Mouse (Mus musculus) stomach, embryonic 15.5 days (tissue): ENCODE results near the gene Tmem219. TPM values are rescaled to one million over a fixed set of nuclear protein-coding genes. Genes with fewer than 3 reads are reported as not detected.

Source experiments
- polyA plus RNA-seq: library from polyadenylated mRNA; unstranded; fragments of >200 nt; fragmentation: Nextera tagmentation; extraction: Ambion mirVana; gene quantifications from 2 replicates; pipeline ENCODE4 v1.2.1, GENCODE M21; 2015

The Tmem219 gene
- polyA plus RNA-seq, 1 experiment from 2014 or later, result 32.0 TPM

Other genes with a start within 250 kb of the Tmem219 start
- gene Sult1a1, start 246.5 kb downstream of the Tmem219 start, polyA plus RNA-seq, result 7.1 and 9.7 TPM in 2 replicates
- gene Bola2, start 227.5 kb downstream of the Tmem219 start, polyA plus RNA-seq, result 105 and 114 TPM in 2 replicates
- 7.9 and 9.6 TPM in 2 replicates for gene Slx1b, start 227.1 kb downstream of the Tmem219 start, polyA plus RNA-seq
- 50.1 and 51.9 TPM in 2 replicates for gene Coro1a, start 215.1 kb downstream of the Tmem219 start, polyA plus RNA-seq
- 99.9 TPM in 2 replicates for gene Mapk3, start 163.3 kb downstream of the Tmem219 start, polyA plus RNA-seq
- gene Gdpd3, start 156.6 kb downstream of the Tmem219 start, polyA plus RNA-seq, result 3.1 and 3.3 TPM in 2 replicates
- 81.9 and 93.0 TPM in 2 replicates for gene Ypel3, start 146.0 kb downstream of the Tmem219 start, polyA plus RNA-seq
- gene Tbx6, start 141.4 kb downstream of the Tmem219 start, polyA plus RNA-seq, result 0.46 and 0.66 TPM in 2 replicates
- gene Ppp4c, start 130.4 kb downstream of the Tmem219 start, polyA plus RNA-seq, result 237 and 240 TPM in 2 replicates
- gene Fam57b, start 125.2 kb downstream of the Tmem219 start, polyA plus RNA-seq, result 0.73 and 0.74 TPM in 2 replicates
- not detected in 2 replicates for gene 4930451I11Rik, start 91.3 kb downstream of the Tmem219 start, polyA plus RNA-seq
- 0.62 and 0.74 TPM in 2 replicates for gene Doc2a, start 75.5 kb downstream of the Tmem219 start, polyA plus RNA-seq
- gene Hirip3, start 60.9 kb downstream of the Tmem219 start, polyA plus RNA-seq, result 28.5 and 28.8 TPM in 2 replicates
- 60.1 and 68.3 TPM in 2 replicates for gene Ino80e, start 60.5 kb downstream of the Tmem219 start, polyA plus RNA-seq
- gene Taok2, start 38.2 kb downstream of the Tmem219 start, polyA plus RNA-seq, result 38.3 and 40.1 TPM in 2 replicates
- 15.0 and 15.1 TPM in 2 replicates for gene Kctd13, start 6.0 kb upstream of the Tmem219 start, polyA plus RNA-seq
- gene Asphd1, start 26.7 kb upstream of the Tmem219 start, polyA plus RNA-seq, result 0.37 and 0.44 TPM in 2 replicates
- gene Sez6l2, start 27.6 kb upstream of the Tmem219 start, polyA plus RNA-seq, result 1.5 and 2.3 TPM in 2 replicates
- gene Cdipt, start 53.0 kb upstream of the Tmem219 start, polyA plus RNA-seq, result 113 and 119 TPM in 2 replicates
- 2.1 and 2.4 TPM in 2 replicates for gene Cdiptos, start 53.2 kb upstream of the Tmem219 start, polyA plus RNA-seq
- gene Mvp, start 91.7 kb upstream of the Tmem219 start, polyA plus RNA-seq, result 27.2 and 29.1 TPM in 2 replicates
- 1.0 TPM in 1 of 2 replicates, not detected in the other for gene Pagr1b, start 93.6 kb upstream of the Tmem219 start, polyA plus RNA-seq
- gene Pagr1a, start 94.4 kb upstream of the Tmem219 start, polyA plus RNA-seq, result 33.1 and 62.5 TPM in 2 replicates
- 25.0 and 63.8 TPM in 2 replicates for gene Gm42742, start 98.2 kb upstream of the Tmem219 start, polyA plus RNA-seq
- gene Prrt2, start 98.3 kb upstream of the Tmem219 start, polyA plus RNA-seq, result 5.9 and 8.1 TPM in 2 replicates
- 67.7 and 69.7 TPM in 2 replicates for gene Maz, start 104.1 kb upstream of the Tmem219 start, polyA plus RNA-seq
- gene Kif22, start 119.6 kb upstream of the Tmem219 start, polyA plus RNA-seq, result 93.5 and 101 TPM in 2 replicates
- 14.5 and 34.1 TPM in 2 replicates for gene Zg16, start 164.4 kb upstream of the Tmem219 start, polyA plus RNA-seq
- gene AI467606, start 168.4 kb upstream of the Tmem219 start, polyA plus RNA-seq, result 4.7 and 5.0 TPM in 2 replicates
- 6.1 and 7.4 TPM in 2 replicates for gene Qprt, start 199.3 kb upstream of the Tmem219 start, polyA plus RNA-seq
- gene Spn, start 214.9 kb upstream of the Tmem219 start, polyA plus RNA-seq, result 0.64 and 1.0 TPM in 2 replicates